Mouse (Mus musculus) spleen, postnatal 36 days (tissue): ENCODE data around the gene Siva1.

Experiments used
- DNase-seq, 2 experiments: peaks; one replicate each; pipeline ENCODE4 v3.0.0; 2022; ENCODE audit warnings: low spot score in 2 of 2, mixed read lengths in 1 of 2

The Siva1 gene

DNA sequence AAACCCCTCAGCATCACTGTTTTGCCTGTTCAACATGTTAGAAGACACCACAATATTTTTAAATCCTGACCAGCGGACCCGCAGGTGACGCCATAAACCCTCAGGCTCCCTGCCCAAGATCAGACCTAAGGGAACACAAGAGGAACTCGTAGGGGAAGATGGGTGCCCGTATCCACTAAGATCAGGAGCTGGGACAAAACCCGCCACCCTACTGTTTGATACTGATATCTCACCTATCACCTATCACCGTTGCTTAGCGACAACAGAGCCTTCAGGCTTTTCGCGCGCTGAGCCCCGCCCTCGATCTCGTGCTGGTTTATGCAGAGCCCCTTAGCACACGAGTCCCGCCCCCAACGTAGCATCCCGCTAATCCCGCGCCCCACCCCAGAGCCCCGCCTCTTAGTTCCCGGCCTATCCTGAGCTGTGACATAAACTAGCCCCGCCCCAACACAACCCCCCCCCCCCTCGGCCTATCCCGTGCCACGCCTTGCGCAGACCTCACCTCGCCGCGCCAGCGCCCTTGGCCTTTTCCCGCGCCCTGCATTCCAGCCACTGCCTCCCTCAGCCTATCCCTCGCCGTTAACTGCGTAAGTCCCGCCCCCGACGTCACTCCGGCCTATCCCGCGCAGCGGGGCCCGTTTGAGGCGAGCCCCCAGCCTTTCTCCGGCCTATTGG is at the start of gene Siva1:
Gene Siva1, plus strand, starts transcription at position 500 of the 675 bp plus-strand sequence.
- peak; percentile 99 for DNase-seq

DNA sequence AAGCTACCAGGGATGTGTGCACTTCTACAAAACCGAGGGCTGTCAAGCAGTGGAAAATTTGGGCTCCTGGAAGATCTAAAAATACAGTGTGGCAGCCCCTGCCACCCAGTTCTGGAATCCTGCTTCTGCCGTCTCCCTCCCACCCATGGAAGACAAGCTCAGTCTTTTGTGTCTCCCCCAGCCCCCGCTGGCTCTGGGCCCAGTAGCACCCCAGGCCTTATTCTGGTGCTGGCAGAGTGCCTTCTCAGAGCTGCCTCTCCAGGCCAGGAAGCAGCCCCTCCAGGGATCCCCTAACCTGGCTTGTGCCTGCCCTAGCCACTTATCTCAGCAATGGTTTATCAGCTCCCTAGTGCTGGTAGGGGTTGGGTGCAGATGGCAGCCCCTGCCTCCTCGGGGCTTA is 49.5 kb upstream of the Siva1 start:
- DNase-seq = no peak

GRCm38 (mm10) chr12:112595626-112596025 is 48.9 kb upstream of the Siva1 start:
- DNase-seq = no peak

DNA sequence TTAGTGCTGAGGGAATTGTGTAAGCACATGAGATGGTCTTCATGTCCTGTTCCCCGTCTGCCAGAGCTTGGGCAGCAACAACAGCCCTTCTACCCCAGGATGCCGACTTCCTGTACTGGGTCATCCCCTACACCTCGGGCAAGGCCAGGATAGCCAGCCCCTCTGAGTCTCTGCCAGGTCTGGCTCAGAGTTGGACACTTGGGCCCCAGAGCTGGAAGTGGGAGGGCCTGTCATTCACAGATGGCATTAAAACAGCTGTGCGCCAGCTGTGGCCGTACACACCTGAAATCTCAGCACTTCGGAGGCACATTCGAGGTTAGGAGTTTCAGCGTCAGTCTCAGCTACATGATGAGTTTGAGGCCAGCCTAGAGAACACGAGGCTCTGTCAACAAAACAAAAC is 48.0 kb upstream of the Siva1 start:
- no peak for DNase-seq

DNA sequence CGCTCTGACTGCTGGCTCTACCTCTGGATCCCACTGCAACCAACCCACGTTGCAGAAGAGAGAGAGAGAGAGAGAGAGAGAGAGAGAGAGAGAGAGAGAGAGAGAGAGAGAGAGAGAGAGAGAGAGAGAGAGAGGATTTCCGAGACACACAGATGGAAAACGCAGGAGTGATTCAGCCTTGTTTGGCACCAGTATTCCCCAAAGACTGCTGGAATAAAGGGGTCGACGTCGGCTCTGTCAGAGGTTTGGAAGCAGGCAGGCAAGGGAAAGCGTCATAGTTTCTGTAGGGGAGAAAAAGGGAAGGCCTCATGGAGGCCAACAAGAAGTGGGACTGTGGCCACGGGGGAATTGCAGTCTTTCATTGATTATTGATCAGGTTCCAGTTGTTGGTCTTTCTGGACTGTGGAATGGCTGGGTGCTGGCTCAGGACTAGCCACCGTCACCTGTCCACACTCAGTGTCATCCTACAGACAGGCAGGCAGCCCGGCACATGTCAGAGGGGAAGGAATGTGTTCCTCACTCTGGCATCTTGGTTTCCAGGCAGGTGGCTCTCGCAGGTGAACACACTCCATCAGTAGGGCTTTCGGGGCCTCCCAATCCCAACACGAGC is 47.5 kb upstream of the Siva1 start:
- DNase-seq = no peak

- no peak for DNase-seq
Observed at GRCm38 (mm10) chr12:112597618-112598017, 46.9 kb upstream of the Siva1 start.

GRCm38 (mm10) chr12:112599198-112599597 is 45.3 kb upstream of the Siva1 start:
- no peak for DNase-seq

DNA sequence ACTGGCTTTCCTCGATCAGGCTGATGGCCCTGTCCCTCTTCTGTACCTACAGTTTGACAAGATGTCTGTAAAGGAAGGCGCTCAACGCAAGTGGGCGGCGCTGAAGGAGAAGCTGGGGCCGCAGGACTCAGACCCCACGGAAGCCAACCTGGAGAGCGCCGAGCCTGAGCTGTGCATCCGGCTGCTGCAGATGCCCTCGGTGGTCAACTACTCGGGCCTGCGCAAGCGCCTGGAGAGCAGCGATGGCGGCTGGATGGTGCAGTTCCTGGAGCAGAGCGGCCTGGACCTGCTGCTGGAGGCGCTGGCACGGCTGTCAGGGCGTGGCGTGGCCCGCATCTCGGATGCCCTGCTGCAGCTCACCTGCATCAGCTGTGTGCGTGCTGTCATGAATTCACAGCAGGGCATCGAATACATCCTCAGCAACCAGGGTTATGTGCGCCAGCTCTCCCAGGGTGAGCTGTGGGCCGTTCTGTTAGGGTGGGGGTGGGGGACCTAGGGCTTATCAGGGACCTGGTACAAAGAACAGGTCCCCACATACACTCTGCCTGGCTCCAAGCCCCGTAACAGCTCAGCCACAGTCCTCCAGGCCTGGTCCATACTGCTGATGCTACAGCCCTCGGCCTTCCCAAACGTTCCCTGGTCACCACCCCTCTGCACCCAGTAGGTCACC is 44.4 kb upstream of the Siva1 start:
- no peak for DNase-seq

- no peak for DNase-seq
Observed at GRCm38 (mm10) chr12:112604022-112604421, 40.5 kb upstream of the Siva1 start.

GRCm38 (mm10) chr12:112604709-112605649 is 39.5 kb upstream of the Siva1 start:
- DNase-seq = peak in 1 of 2 experiments; percentile 46

GRCm38 (mm10) chr12:112605766-112606165 is 38.7 kb upstream of the Siva1 start:
- DNase-seq = peak; percentile 61 to 66

DNA sequence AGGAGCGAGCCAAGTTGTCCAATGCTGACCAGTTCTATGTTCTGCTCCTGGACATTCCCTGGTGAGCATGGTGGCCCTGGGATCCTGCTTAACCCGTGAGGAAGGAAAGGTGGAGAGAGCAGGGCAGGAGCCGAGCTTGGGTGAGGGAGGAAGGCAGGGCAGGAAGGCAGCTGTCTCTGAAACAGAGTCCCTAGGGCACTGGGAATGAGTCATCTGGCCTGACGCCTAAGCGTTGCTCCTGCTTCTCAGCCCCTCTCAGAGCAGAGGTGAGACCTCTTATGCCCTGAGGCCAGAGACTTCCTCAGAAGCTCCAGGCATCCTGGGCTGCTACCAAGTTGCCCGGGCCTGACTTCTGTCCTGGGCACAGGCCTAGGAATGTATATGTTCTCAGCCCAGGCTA is 37.5 kb upstream of the Siva1 start:
- DNase-seq = no peak

DNA sequence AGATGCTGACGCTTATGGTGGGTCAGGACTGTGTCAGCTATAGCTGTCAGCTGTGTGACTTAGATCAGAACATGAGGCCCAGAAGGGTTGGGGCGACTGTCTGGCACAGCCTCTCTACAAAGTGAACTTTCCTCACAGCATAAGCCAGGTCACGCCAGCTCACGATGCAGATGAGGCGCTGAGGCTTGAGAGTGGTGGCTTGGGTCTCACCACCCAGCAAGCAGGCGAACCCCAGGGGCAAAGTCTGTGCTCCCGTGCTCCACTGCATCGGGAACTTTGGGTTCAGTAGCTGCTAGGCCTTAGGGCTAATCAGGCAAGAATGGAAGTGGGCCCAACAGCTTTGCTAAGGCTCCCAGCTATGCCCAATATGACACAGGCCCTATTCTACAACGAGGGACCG is 35.4 kb upstream of the Siva1 start:
- DNase-seq = no peak

DNA sequence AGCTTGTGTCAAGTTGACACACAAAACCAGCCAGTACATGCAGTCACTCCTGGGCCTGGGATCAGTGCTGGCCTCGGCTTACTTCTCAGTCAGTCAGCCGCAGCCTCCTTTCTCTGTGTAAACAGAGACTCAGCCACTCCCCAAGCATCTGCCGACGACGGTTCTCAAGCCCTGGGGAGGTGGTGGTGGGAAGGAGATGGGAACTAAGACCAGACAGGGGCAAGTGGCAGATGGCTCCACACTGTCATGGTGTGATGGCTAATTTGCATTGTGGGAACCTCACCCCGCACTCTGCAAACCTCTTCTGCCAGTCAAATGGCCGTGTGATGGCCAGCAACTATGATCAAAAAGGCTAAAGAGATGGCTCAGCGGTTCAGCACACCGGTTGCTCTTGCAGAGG is 27.8 kb upstream of the Siva1 start:
- DNase-seq = peak; percentile 45 to 52

DNA sequence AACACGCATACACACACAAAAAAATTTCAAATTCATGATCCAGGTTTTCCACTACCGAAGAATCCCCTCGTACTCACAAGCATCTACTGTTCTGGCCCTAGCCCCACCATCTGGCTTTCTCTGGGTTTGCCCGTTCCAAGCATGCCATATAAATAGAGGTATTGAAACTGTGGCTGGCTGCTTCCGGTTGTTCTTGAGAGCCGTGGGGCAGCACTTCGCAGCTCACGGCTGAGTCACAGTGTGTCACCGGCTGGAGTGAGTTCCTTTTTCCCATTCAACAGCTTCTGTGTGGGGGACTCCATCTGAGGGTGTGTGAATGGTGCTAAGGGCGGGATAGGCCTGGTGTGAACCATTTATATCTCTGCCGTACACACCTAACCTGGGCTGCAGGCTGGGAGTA is 27.3 kb upstream of the Siva1 start:
- peak; percentile 72 to 76 for DNase-seq

DNA sequence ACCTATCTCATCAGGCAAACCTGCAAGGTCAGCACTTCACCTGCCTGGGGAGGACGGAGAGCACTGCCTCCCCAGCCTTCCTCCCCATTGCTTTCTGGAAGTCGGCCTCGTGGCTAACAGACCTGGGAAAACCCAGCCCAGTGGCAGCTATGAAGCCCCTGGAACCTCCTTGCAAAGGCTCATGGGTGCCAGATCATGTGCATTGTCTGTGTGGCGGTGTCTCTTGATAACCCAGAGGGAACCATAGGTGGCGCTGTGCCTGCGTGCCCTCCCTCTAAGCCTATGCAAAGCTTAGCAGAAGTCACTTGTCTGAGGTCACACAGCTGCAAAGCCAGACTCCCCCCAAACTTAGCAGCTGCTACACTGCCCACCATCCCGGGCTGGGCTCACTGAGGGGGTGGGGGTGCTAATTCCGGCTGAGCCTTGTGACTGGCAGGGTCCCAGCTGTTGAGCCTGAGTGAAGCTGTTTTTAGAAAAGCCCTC is 26.5 kb upstream of the Siva1 start:
- DNase-seq = peak; percentile 83 to 86

GRCm38 (mm10) chr12:112618981-112619685 is 25.3 kb upstream of the Siva1 start:
- DNase-seq = peak; percentile 50 to 58

- DNase-seq = peak; percentile 61 to 64
Observed at GRCm38 (mm10) chr12:112619686-112620353, 24.7 kb upstream of the Siva1 start, which contains the start of gene Adssl1. Adssl1 (plus strand) TSS chr12:112620045.

GRCm38 (mm10) chr12:112620354-112621061 is 24.0 kb upstream of the Siva1 start:
- no peak for DNase-seq

- DNase-seq = no peak
Observed at GRCm38 (mm10) chr12:112621900-112622299, 22.6 kb upstream of the Siva1 start.
